Mouse (Mus musculus) skeletal muscle tissue, postnatal 0 days (tissue): ENCODE results near the gene Cyp2a22. TPM values are rescaled to one million over a fixed set of nuclear protein-coding genes. Genes with fewer than 3 reads are reported as not detected.

Experiments
- polyA plus RNA-seq: library from polyadenylated mRNA; unstranded; fragments of >200 nt; fragmentation: Nextera tagmentation; extraction: Ambion mirVana; gene quantifications from 2 replicates; pipeline ENCODE4 v1.2.1, GENCODE M21; 2015

Gene Cyp2a22
- not detected in 2 replicates for polyA plus RNA-seq

DNA sequence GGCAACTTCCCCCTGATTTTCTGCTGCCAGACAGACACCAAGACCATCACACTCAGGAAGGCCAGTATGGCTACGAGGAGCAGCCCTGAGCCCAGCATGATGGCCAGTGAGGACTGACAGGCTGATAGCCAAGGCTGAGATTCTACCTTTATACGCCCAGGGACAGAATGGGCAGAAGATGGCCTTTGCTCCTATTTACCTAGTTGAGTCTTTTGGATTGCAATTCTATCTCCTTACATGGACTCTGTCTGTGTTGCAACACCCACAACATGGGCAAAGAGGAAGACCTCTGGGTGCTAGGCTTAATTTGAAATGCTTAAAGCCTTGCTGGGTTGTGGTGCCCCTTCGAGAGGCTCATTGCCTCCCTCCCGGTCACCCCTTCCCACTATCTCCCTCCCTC, at the start of gene Cyp2a22:
Gene Cyp2a22 (minus strand): TSS at position 123 of the 400 bp plus-strand sequence.

Other genes starting within 250 kb of the Cyp2a22 start
- gene Cyp2b19, start 182.2 kb downstream of the Cyp2a22 start, polyA plus RNA-seq = 0.87 TPM in 1 of 2 replicates, not detected in the other
- gene Cyp2g1, start 130.5 kb downstream of the Cyp2a22 start, polyA plus RNA-seq = not detected in 2 replicates
- not detected in 2 replicates for gene Cyp2a5, start 104.1 kb downstream of the Cyp2a22 start, polyA plus RNA-seq
- not detected in 2 replicates for gene Cyp2a12, start 89.7 kb upstream of the Cyp2a22 start, polyA plus RNA-seq
- 0.08 and 1.1 TPM in 2 replicates for gene Cyp2f2, start 180.5 kb upstream of the Cyp2a22 start, polyA plus RNA-seq
- 0.07 TPM in 1 of 2 replicates, not detected in the other for gene Cyp2t4, start 214.3 kb upstream of the Cyp2a22 start, polyA plus RNA-seq
- 58.2 and 63.0 TPM in 2 replicates for gene Egln2, start 227.4 kb upstream of the Cyp2a22 start, polyA plus RNA-seq
- 34.9 and 42.4 TPM in 2 replicates for gene Rab4b, start 239.5 kb upstream of the Cyp2a22 start, polyA plus RNA-seq
- gene Gm21983, start 241.7 kb upstream of the Cyp2a22 start, polyA plus RNA-seq = not detected in 2 replicates
- gene Mia, start 241.8 kb upstream of the Cyp2a22 start, polyA plus RNA-seq = 0.77 and 3.3 TPM in 2 replicates